Mouse (Mus musculus) 3134 (cell line): ENCODE measurements at regions not wholly inside any gene's neighbourhood (a gene's known extent, or its start where the extent isn't known, plus 50 kb on each side); places are given as distances from the start of the nearest gene placed in this dataset.

Experiments used
- DNase-seq: peaks from one replicate; pipeline ENCODE4 v3.0.0-alpha.2; 2011; ENCODE audit warnings: low spot score; ENCODE audit not compliant: insufficient read length; ENCODE audit errors: extremely low read depth

- DNase-seq = no peak
These were observed 154.5 kb upstream of the Negr1 start for GRCm38 (mm10) chr3:156407112-156407511.

- no peak for DNase-seq
These were observed 151.5 kb upstream of the Negr1 start for GRCm38 (mm10) chr3:156410126-156410525.

GRCm38 (mm10) chr3:156412757-156413156 lies 148.8 kb upstream of the Negr1 start:
- no peak for DNase-seq

GRCm38 (mm10) chr3:156414431-156415427 lies 146.9 kb upstream of the Negr1 start:
- DNase-seq = peak; percentile 7

GRCm38 (mm10) chr3:156418124-156418523 lies 143.5 kb upstream of the Negr1 start:
- no peak for DNase-seq

- no peak for DNase-seq
These were observed 138.5 kb upstream of the Negr1 start for GRCm38 (mm10) chr3:156423100-156423499.

GRCm38 (mm10) chr3:156455042-156455441 lies 106.6 kb upstream of the Negr1 start:
- no peak for DNase-seq

- DNase-seq = no peak
These were observed 98.3 kb upstream of the Negr1 start for GRCm38 (mm10) chr3:156463299-156463698.

GRCm38 (mm10) chr3:156465601-156466000 lies 96.0 kb upstream of the Negr1 start:
- no peak for DNase-seq

GRCm38 (mm10) chr3:156472665-156473064 lies 88.9 kb upstream of the Negr1 start:
- no peak for DNase-seq
